Comparison of ENCODE assay signal across 34 mouse cellular contexts in genomic region chr11:58604688-58605087, GRCm38 (mm10). TPM values are rescaled to one million over a fixed set of nuclear protein-coding genes. Genes with fewer than 3 reads are reported as not detected.
DNase-seq lines count a peak whose midpoint lies in the region; ATAC-seq and TF ChIP-seq lines count a peak whose summit lies in the region.
"Had no signal": no experiment of that assay in that cellular context is flagged by ENCODE, and none has a peak within 500 bp of the region (broad histone marks: within the 10 kb centered on the region; RNA-seq: fewer than 3 reads in every experiment).

No protein-coding gene starts in this region.

- DNase-seq in liver, adult 2 months (ENCODE audit: extremely low read depth, low read depth, low spot score), result peak; percentile 75
- DNase-seq in midbrain, embryonic 11.5 days (ENCODE audit: low spot score, missing footprints), result peak; percentile 12
- no peak for DNase-seq in lung, adult 2 months
- DNase-seq in lung, postnatal 36 days, result no peak
- DNase-seq: adrenal gland, adult 2 months; adrenal gland, postnatal 14 days; cerebellum, adult 11 months; cerebellum, adult 2 months; cerebellum, adult 9-11 months; cerebellum, postnatal 25 days; forebrain, postnatal 0 days; gastrocnemius, adult 2 months; gastrocnemius, postnatal 14 days; heart, postnatal 14 days; heart, postnatal 4 days had no signal

- H3K4me1 ChIP-seq in liver, adult 2 months (ENCODE audit: control insufficient read depth, insufficient read depth, low read length), result peaks cover 12% of the 10 kb centered on the region
- peaks cover 18% of the 10 kb centered on the region for H3K4me1 ChIP-seq in liver, embryonic 12.5 days
- no peaks in the 10 kb centered on the region for H3K4me1 ChIP-seq in midbrain, embryonic 11.5 days (ENCODE audit: control insufficient read depth, insufficient read depth, low read length)
- no peaks in the 10 kb centered on the region for H3K4me1 ChIP-seq in midbrain, embryonic 15.5 days
- no peaks in the 10 kb centered on the region for H3K4me1 ChIP-seq in stomach, embryonic 16.5 days (ENCODE audit: control insufficient read depth, insufficient read depth, low read length)
- no peaks in the 10 kb centered on the region for H3K4me1 ChIP-seq in lung, adult 2 months (ENCODE audit: control insufficient read depth, insufficient read depth, low read length)
- H3K4me1 ChIP-seq: embryonic facial prominence, embryonic 12.5 days; embryonic facial prominence, embryonic 15.5 days; heart, embryonic 10.5 days; heart, embryonic 13.5 days had no signal

- no peak for TF ChIP-seq CTCF in liver, adult 2 months (IDR thresholded peaks at IDR 0.05; ENCODE audit: low read depth, low read length)
- no peak for TF ChIP-seq CTCF in lung, adult 2 months (IDR thresholded peaks at IDR 0.05; ENCODE audit: insufficient read depth, low read length)

- no peak overlapping the region for H3K9ac ChIP-seq in liver, adult 2 months (ENCODE audit: low read depth, low read length)
- no peak overlapping the region for H3K9ac ChIP-seq in liver, embryonic 12.5 days
- H3K9ac ChIP-seq in midbrain, embryonic 11.5 days (ENCODE audit: low read length), result no peak overlapping the region
- no peak overlapping the region for H3K9ac ChIP-seq in midbrain, embryonic 15.5 days
- H3K9ac ChIP-seq in stomach, embryonic 16.5 days (ENCODE audit: low read length), result no peak overlapping the region
- H3K9ac ChIP-seq: embryonic facial prominence, embryonic 12.5 days; embryonic facial prominence, embryonic 15.5 days; forebrain, postnatal 0 days; heart, embryonic 13.5 days; hindbrain, embryonic 14.5 days had no signal

- no peaks in the 10 kb centered on the region for H3K36me3 ChIP-seq in liver, adult 2 months (ENCODE audit: control insufficient read depth, insufficient read depth, low read length)
- H3K36me3 ChIP-seq in liver, embryonic 12.5 days, result no peaks in the 10 kb centered on the region
- no peaks in the 10 kb centered on the region for H3K36me3 ChIP-seq in midbrain, embryonic 11.5 days (ENCODE audit: control insufficient read depth, insufficient read depth, low read length)
- H3K36me3 ChIP-seq in midbrain, embryonic 15.5 days (replicated peaks), result no peaks in the 10 kb centered on the region
- H3K36me3 ChIP-seq in stomach, embryonic 16.5 days (ENCODE audit: control insufficient read depth, insufficient read depth, low read length), result no peaks in the 10 kb centered on the region
- H3K36me3 ChIP-seq: embryonic facial prominence, embryonic 12.5 days; embryonic facial prominence, embryonic 15.5 days; heart, embryonic 10.5 days; heart, embryonic 13.5 days had no signal

- H3K27ac ChIP-seq in liver, adult 2 months (replicated peaks; ENCODE audit: insufficient read depth, low read depth, low read length), result peak overlapping the region; percentile 30; the same call in 1 of the 2 replicates
- H3K27ac ChIP-seq in liver, embryonic 12.5 days, result no peak overlapping the region
- H3K27ac ChIP-seq in midbrain, embryonic 11.5 days (ENCODE audit: low read depth, low read length), result no peak overlapping the region
- no peak overlapping the region for H3K27ac ChIP-seq in midbrain, embryonic 15.5 days
- peak overlapping the region; percentile 51; the same call in 1 of the 2 replicates for H3K27ac ChIP-seq in stomach, embryonic 16.5 days (ENCODE audit: low read length)
- H3K27ac ChIP-seq: embryonic facial prominence, embryonic 12.5 days; embryonic facial prominence, embryonic 15.5 days; gastrocnemius, adult 2 months; heart, embryonic 10.5 days; heart, embryonic 13.5 days; hindbrain, embryonic 14.5 days had no signal

- no peak overlapping the region for H3K4me3 ChIP-seq in liver, adult 2 months (ENCODE audit: insufficient read depth, low read depth, low read length)
- H3K4me3 ChIP-seq in liver, embryonic 12.5 days, result no peak overlapping the region
- H3K4me3 ChIP-seq in midbrain, embryonic 11.5 days (ENCODE audit: low read depth, low read length), result no peak overlapping the region
- H3K4me3 ChIP-seq in midbrain, embryonic 15.5 days, result no peak overlapping the region
- no peak overlapping the region for H3K4me3 ChIP-seq in stomach, embryonic 16.5 days (replicated peaks; ENCODE audit: low read length)
- H3K4me3 ChIP-seq in lung, adult 2 months (replicated peaks; ENCODE audit: extremely low read depth, low read depth, low read length), result no peak overlapping the region
- H3K4me3 ChIP-seq: embryonic facial prominence, embryonic 12.5 days; embryonic facial prominence, embryonic 15.5 days; gastrocnemius, adult 2 months; heart, embryonic 10.5 days; heart, embryonic 13.5 days had no signal

- no peak for TF ChIP-seq POLR2A in liver, adult 2 months (IDR thresholded peaks at IDR 0.05; ENCODE audit: extremely low read depth, insufficient read depth, low read length)
- no peak for TF ChIP-seq POLR2A in lung, adult 2 months (IDR thresholded peaks at IDR 0.05; ENCODE audit: borderline replicate concordance, extremely low read depth, low read depth, low read length)

- H3K27me3 ChIP-seq in liver, adult 2 months (ENCODE audit: control insufficient read depth, insufficient read depth, low read length), result no peaks in the 10 kb centered on the region
- H3K27me3 ChIP-seq in liver, embryonic 12.5 days (replicated peaks), result no peaks in the 10 kb centered on the region
- H3K27me3 ChIP-seq in midbrain, embryonic 11.5 days (ENCODE audit: control insufficient read depth, insufficient read depth, low read length), result no peaks in the 10 kb centered on the region
- no peaks in the 10 kb centered on the region for H3K27me3 ChIP-seq in midbrain, embryonic 15.5 days (replicated peaks)
- no peaks in the 10 kb centered on the region for H3K27me3 ChIP-seq in stomach, embryonic 16.5 days (ENCODE audit: control insufficient read depth, insufficient read depth, low read length)
- H3K27me3 ChIP-seq: embryonic facial prominence, embryonic 12.5 days; embryonic facial prominence, embryonic 15.5 days; heart, embryonic 13.5 days had no signal

- ATAC-seq in liver, embryonic 12.5 days, result no peak
- no peak for ATAC-seq in midbrain, embryonic 11.5 days (ENCODE audit: low FRiP score)
- ATAC-seq in midbrain, embryonic 15.5 days (replicated peaks), result no peak
- no peak for ATAC-seq in stomach, embryonic 16.5 days (ENCODE audit: insufficient read depth, low FRiP score)
- ATAC-seq: CD4-positive, CD25-positive, alpha-beta regulatory T cell, adult 4 months; forebrain, embryonic 14.5 days; forebrain, postnatal 0 days had no signal

- H3K79me2 ChIP-seq in liver, adult 2 months (ENCODE audit: control insufficient read depth, insufficient read depth, low read length), result no peaks in the 10 kb centered on the region

- no peaks in the 10 kb centered on the region for H3K9me3 ChIP-seq in liver, embryonic 12.5 days (replicated peaks)
- H3K9me3 ChIP-seq in midbrain, embryonic 11.5 days (ENCODE audit: control insufficient read depth, low read length), result no peaks in the 10 kb centered on the region
- no peaks in the 10 kb centered on the region for H3K9me3 ChIP-seq in midbrain, embryonic 15.5 days
- no peaks in the 10 kb centered on the region for H3K9me3 ChIP-seq in stomach, embryonic 16.5 days (replicated peaks; ENCODE audit: control insufficient read depth, low read length)
- H3K9me3 ChIP-seq: embryonic facial prominence, embryonic 12.5 days; embryonic facial prominence, embryonic 15.5 days; heart, embryonic 10.5 days; heart, embryonic 13.5 days had no signal

- 20% methylated on average over 2 of the region's 2 CpGs for WGBS in liver, adult 2 months
- WGBS in liver, embryonic 12.5 days (ENCODE audit: insufficient replicate concordance), result 32% methylated on average over 2 of the region's 2 CpGs
- WGBS in midbrain, embryonic 11.5 days, result 84% methylated on average over 2 of the region's 2 CpGs
- 54% methylated on average over 2 of the region's 2 CpGs for WGBS in midbrain, embryonic 15.5 days
- 44% methylated on average over 2 of the region's 2 CpGs for WGBS in stomach, embryonic 16.5 days
- WGBS in lung, adult 2 months, result 45% methylated on average over 2 of the region's 2 CpGs

- H3K4me2 ChIP-seq in liver, embryonic 12.5 days, result no peak overlapping the region
- no peak overlapping the region for H3K4me2 ChIP-seq in midbrain, embryonic 11.5 days
- no peak overlapping the region for H3K4me2 ChIP-seq in midbrain, embryonic 15.5 days
- H3K4me2 ChIP-seq in stomach, embryonic 16.5 days (ENCODE audit: low read depth, low read length), result no peak overlapping the region
- H3K4me2 ChIP-seq: embryonic facial prominence, embryonic 12.5 days; embryonic facial prominence, embryonic 15.5 days; heart, embryonic 13.5 days; hindbrain, embryonic 14.5 days had no signal

RNA-seq across cellular contexts. Expression of gene Olfr324, which starts 9.8 kb away (rescaled TPM):
- total RNA-seq in liver, adult 2 months (2014; rRNA removed), result not detected in 2 replicates
- not detected in 2 replicates for polyA plus RNA-seq in liver, adult 2 months (2012; rRNA removed)
- polyA plus RNA-seq in liver, embryonic 12.5 days (2016; fragmentation: Nextera tagmentation; extraction: Ambion mirVana), result not detected in 2 replicates
- polyA plus RNA-seq in midbrain, embryonic 11.5 days (2014; fragmentation: Nextera tagmentation; extraction: Ambion mirVana), result not detected in 2 replicates
- polyA plus RNA-seq in midbrain, embryonic 15.5 days (2015; fragmentation: Nextera tagmentation; extraction: Ambion mirVana), result not detected in 2 replicates
- not detected in 2 replicates for polyA plus RNA-seq in stomach, embryonic 16.5 days (2015; fragmentation: Nextera tagmentation; extraction: Ambion mirVana)
- not detected in 2 replicates for polyA plus RNA-seq in lung, adult 2 months (2012; rRNA removed)
- total RNA-seq: adrenal gland, adult 2 months; adrenal gland, postnatal 14 days; adrenal gland, postnatal 4 days; common myeloid progenitor, adult 5-6 weeks; forebrain, postnatal 0 days; gastrocnemius, adult 2 months; gastrocnemius, postnatal 14 days; gastrocnemius, postnatal 4 days; heart, postnatal 14 days; heart, postnatal 4 days; MEL had no signal
- polyA plus RNA-seq: adrenal gland, adult 2 months; C2C12; CD4-positive, CD25-positive, alpha-beta regulatory T cell, adult 4 months; cerebellum, adult 2 months; embryonic facial prominence, embryonic 12.5 days; embryonic facial prominence, embryonic 15.5 days; forebrain, embryonic 11.5 days; forebrain, embryonic 14.5 days; heart, embryonic 10.5 days; heart, embryonic 13.5 days; heart, embryonic 16.5 days; hindbrain, embryonic 11.5 days; hindbrain, embryonic 14.5 days had no signal

RNA-seq across cellular contexts. Expression of gene 2210407C18Rik, which starts 11.2 kb away (rescaled TPM):
- total RNA-seq in liver, adult 2 months (2014; rRNA removed), result 0.27 TPM in 1 of 2 replicates, not detected in the other
- not detected in 2 replicates for polyA plus RNA-seq in liver, adult 2 months (2012; rRNA removed)
- polyA plus RNA-seq in liver, embryonic 12.5 days (2016; fragmentation: Nextera tagmentation; extraction: Ambion mirVana), result not detected in 2 replicates
- not detected in 2 replicates for polyA plus RNA-seq in midbrain, embryonic 11.5 days (2014; fragmentation: Nextera tagmentation; extraction: Ambion mirVana)
- polyA plus RNA-seq in midbrain, embryonic 15.5 days (2015; fragmentation: Nextera tagmentation; extraction: Ambion mirVana), result not detected in 2 replicates
- polyA plus RNA-seq in stomach, embryonic 16.5 days (2015; fragmentation: Nextera tagmentation; extraction: Ambion mirVana), result 4.2 and 15.4 TPM in 2 replicates
- not detected in 2 replicates for polyA plus RNA-seq in lung, adult 2 months (2012; rRNA removed)
- total RNA-seq: adrenal gland, adult 2 months; adrenal gland, postnatal 14 days; adrenal gland, postnatal 4 days; common myeloid progenitor, adult 5-6 weeks; forebrain, postnatal 0 days; gastrocnemius, postnatal 14 days; gastrocnemius, postnatal 4 days; heart, postnatal 4 days; MEL had no signal
- polyA plus RNA-seq: adrenal gland, adult 2 months; C2C12; CD4-positive, CD25-positive, alpha-beta regulatory T cell, adult 4 months; cerebellum, adult 2 months; embryonic facial prominence, embryonic 12.5 days; embryonic facial prominence, embryonic 15.5 days; forebrain, embryonic 11.5 days; forebrain, embryonic 14.5 days; forebrain, postnatal 0 days; frontal cortex, adult 2 months; heart, embryonic 10.5 days; heart, embryonic 13.5 days; heart, embryonic 16.5 days; hindbrain, embryonic 11.5 days; hindbrain, embryonic 14.5 days had no signal

RNA-seq across cellular contexts. Expression of gene Olfr323, which starts 25.6 kb away (rescaled TPM):
- not detected in 2 replicates for total RNA-seq in liver, adult 2 months (2014; rRNA removed)
- not detected in 2 replicates for polyA plus RNA-seq in liver, adult 2 months (2012; rRNA removed)
- not detected in 2 replicates for polyA plus RNA-seq in liver, embryonic 12.5 days (2016; fragmentation: Nextera tagmentation; extraction: Ambion mirVana)
- not detected in 2 replicates for polyA plus RNA-seq in midbrain, embryonic 11.5 days (2014; fragmentation: Nextera tagmentation; extraction: Ambion mirVana)
- polyA plus RNA-seq in midbrain, embryonic 15.5 days (2015; fragmentation: Nextera tagmentation; extraction: Ambion mirVana), result not detected in 2 replicates
- 0.17 TPM in 1 of 2 replicates, not detected in the other for polyA plus RNA-seq in stomach, embryonic 16.5 days (2015; fragmentation: Nextera tagmentation; extraction: Ambion mirVana)
- polyA plus RNA-seq in lung, adult 2 months (2012; rRNA removed), result not detected in 2 replicates
- total RNA-seq: adrenal gland, adult 2 months; adrenal gland, postnatal 14 days; adrenal gland, postnatal 4 days; common myeloid progenitor, adult 5-6 weeks; forebrain, postnatal 0 days; gastrocnemius, adult 2 months; gastrocnemius, postnatal 14 days; gastrocnemius, postnatal 4 days; heart, postnatal 14 days; heart, postnatal 4 days; MEL had no signal
- polyA plus RNA-seq: adrenal gland, adult 2 months; C2C12; CD4-positive, CD25-positive, alpha-beta regulatory T cell, adult 4 months; cerebellum, adult 2 months; embryonic facial prominence, embryonic 12.5 days; forebrain, embryonic 11.5 days; forebrain, embryonic 14.5 days; forebrain, postnatal 0 days; frontal cortex, adult 2 months; heart, embryonic 10.5 days; heart, embryonic 13.5 days; heart, embryonic 16.5 days; hindbrain, embryonic 11.5 days; hindbrain, embryonic 14.5 days had no signal

RNA-seq across cellular contexts. Expression of gene Olfr325, which starts 27.2 kb away (rescaled TPM):
- total RNA-seq in liver, adult 2 months (2014; rRNA removed), result not detected in 2 replicates
- not detected in 2 replicates for polyA plus RNA-seq in liver, adult 2 months (2012; rRNA removed)
- polyA plus RNA-seq in liver, embryonic 12.5 days (2016; fragmentation: Nextera tagmentation; extraction: Ambion mirVana), result not detected in 2 replicates
- polyA plus RNA-seq in midbrain, embryonic 11.5 days (2014; fragmentation: Nextera tagmentation; extraction: Ambion mirVana), result not detected in 2 replicates
- polyA plus RNA-seq in midbrain, embryonic 15.5 days (2015; fragmentation: Nextera tagmentation; extraction: Ambion mirVana), result not detected in 2 replicates
- polyA plus RNA-seq in stomach, embryonic 16.5 days (2015; fragmentation: Nextera tagmentation; extraction: Ambion mirVana), result not detected in 2 replicates
- polyA plus RNA-seq in lung, adult 2 months (2012; rRNA removed), result not detected in 2 replicates
- total RNA-seq: adrenal gland, adult 2 months; adrenal gland, postnatal 14 days; adrenal gland, postnatal 4 days; common myeloid progenitor, adult 5-6 weeks; forebrain, postnatal 0 days; gastrocnemius, adult 2 months; gastrocnemius, postnatal 14 days; gastrocnemius, postnatal 4 days; heart, postnatal 14 days; heart, postnatal 4 days; MEL had no signal
- polyA plus RNA-seq: adrenal gland, adult 2 months; C2C12; CD4-positive, CD25-positive, alpha-beta regulatory T cell, adult 4 months; cerebellum, adult 2 months; embryonic facial prominence, embryonic 12.5 days; embryonic facial prominence, embryonic 15.5 days; forebrain, embryonic 11.5 days; forebrain, embryonic 14.5 days; forebrain, postnatal 0 days; frontal cortex, adult 2 months; heart, embryonic 10.5 days; heart, embryonic 13.5 days; heart, embryonic 16.5 days; hindbrain, embryonic 11.5 days; hindbrain, embryonic 14.5 days had no signal

RNA-seq across cellular contexts. Expression of gene Olfr224, which starts 34.3 kb away (rescaled TPM):
- total RNA-seq in liver, adult 2 months (2014; rRNA removed), result not detected in 2 replicates
- not detected in 2 replicates for polyA plus RNA-seq in liver, adult 2 months (2012; rRNA removed)
- not detected in 2 replicates for polyA plus RNA-seq in liver, embryonic 12.5 days (2016; fragmentation: Nextera tagmentation; extraction: Ambion mirVana)
- not detected in 2 replicates for polyA plus RNA-seq in midbrain, embryonic 11.5 days (2014; fragmentation: Nextera tagmentation; extraction: Ambion mirVana)
- polyA plus RNA-seq in midbrain, embryonic 15.5 days (2015; fragmentation: Nextera tagmentation; extraction: Ambion mirVana), result not detected in 2 replicates
- not detected in 2 replicates for polyA plus RNA-seq in stomach, embryonic 16.5 days (2015; fragmentation: Nextera tagmentation; extraction: Ambion mirVana)
- polyA plus RNA-seq in lung, adult 2 months (2012; rRNA removed), result 0.07 TPM in 1 of 2 replicates, not detected in the other
- total RNA-seq: adrenal gland, adult 2 months; adrenal gland, postnatal 14 days; adrenal gland, postnatal 4 days; common myeloid progenitor, adult 5-6 weeks; forebrain, postnatal 0 days; gastrocnemius, adult 2 months; gastrocnemius, postnatal 14 days; gastrocnemius, postnatal 4 days; heart, postnatal 14 days; heart, postnatal 4 days; MEL had no signal
- polyA plus RNA-seq: adrenal gland, adult 2 months; C2C12; cerebellum, adult 2 months; embryonic facial prominence, embryonic 12.5 days; forebrain, embryonic 11.5 days; forebrain, embryonic 14.5 days; forebrain, postnatal 0 days; frontal cortex, adult 2 months; heart, embryonic 10.5 days; heart, embryonic 13.5 days; hindbrain, embryonic 11.5 days; hindbrain, embryonic 14.5 days had no signal

Comparison
In these comparisons a context has a peak if more than half of its experiments do, and no peak if none do; other contexts are left out.
1. H3K27ac ChIP-seq: peak in liver, adult 2 months (single experiment) and stomach, embryonic 16.5 days (single experiment); none in liver, embryonic 12.5 days (single experiment), midbrain, embryonic 11.5 days (single experiment) and midbrain, embryonic 15.5 days (single experiment).
2. DNase-seq: peak in liver, adult 2 months (single experiment) and midbrain, embryonic 11.5 days (single experiment); none in lung, adult 2 months (single experiment) and lung, postnatal 36 days (single experiment).